Mouse (Mus musculus): ENCODE measurements at regions not wholly inside any gene's neighbourhood (a gene's known extent, or its start where the extent isn't known, plus 50 kb on each side); places are given as distances from the start of the nearest gene placed in this dataset.

DNA sequence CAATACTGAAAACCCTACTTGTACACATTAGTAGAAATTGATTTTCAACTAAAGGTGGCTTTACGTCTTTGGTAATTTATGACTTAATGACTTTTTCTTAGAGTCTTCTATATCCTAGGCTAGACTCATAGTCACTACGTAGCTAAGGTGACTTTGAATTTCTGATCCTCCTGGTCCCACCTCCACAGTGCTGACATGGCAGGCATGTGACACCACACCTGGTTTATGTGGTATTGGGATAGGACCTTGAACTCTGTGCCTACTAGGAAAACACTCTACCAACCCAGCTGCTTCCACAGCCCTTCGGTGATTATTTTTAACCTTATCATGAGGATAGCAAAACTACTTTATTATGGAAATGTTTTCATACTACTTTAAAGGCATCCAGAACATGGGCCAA, 51.5 kb upstream of the D7Ertd443e start:
- Histone ChIP-seq H3K4me2 (ENCODE audit: low read length) (no peak overlapping the region), H3K27ac (replicated peaks in 1 of 2; ENCODE audit: control insufficient read depth in 1 of 2, insufficient read depth in 1 of 2, low read depth in 2 of 2, low read length in 2 of 2) (no peak overlapping the region), H3K9ac (ENCODE audit: low read length) (no peak overlapping the region), H3K36me3 (ENCODE audit: control insufficient read depth, insufficient read depth, low read length) (no peaks in the 10 kb centered on the region), H3K9me3 (ENCODE audit: control insufficient read depth, low read length) (no peaks in the 10 kb centered on the region), H3K27me3 (ENCODE audit: control insufficient read depth, insufficient read depth, low read length) (no peaks in the 10 kb centered on the region), H3K4me1 (ENCODE audit: control insufficient read depth in 2 of 2, insufficient read depth in 2 of 2, low read length in 2 of 2) (0 out of 4 replicates have a peak, but pooled peaks cover 0 to 3% of the 10 kb centered on the region in 2 experiments), H3K4me3 (ENCODE audit: control insufficient read depth in 1 of 2, insufficient read depth in 1 of 2, low read depth in 1 of 2, low read length in 2 of 2) (no peak overlapping the region)
- no peak for ATAC-seq (ENCODE audit: insufficient number of reproducible peaks, insufficient read depth, low FRiP score, low read depth)
- WGBS, result 93% methylated on average over 3 of the region's 3 CpGs

DNA sequence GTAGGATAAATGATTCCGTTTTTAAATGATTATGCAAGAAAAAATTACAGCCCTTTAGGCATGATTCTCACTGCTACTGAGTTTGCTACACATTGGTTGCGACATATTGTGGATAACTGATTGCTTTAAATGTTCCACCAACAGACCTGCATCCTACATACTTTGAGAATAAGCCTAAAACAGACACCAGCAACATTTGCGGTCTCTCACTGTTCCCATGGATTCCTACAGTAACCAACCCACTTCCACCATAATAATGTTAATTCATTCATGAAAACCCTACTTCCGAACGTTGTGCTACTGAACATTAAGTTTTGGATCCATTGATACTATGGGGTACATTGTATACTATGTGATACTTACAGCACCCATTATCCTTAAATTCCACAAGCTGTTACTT, 53.8 kb upstream of the D7Ertd443e start:
- WGBS, result 87% methylated on average over 5 of the region's 5 CpGs
- Histone ChIP-seq H3K36me3 (ENCODE audit: control insufficient read depth, insufficient read depth, low read length) (no peaks in the 10 kb centered on the region), H3K27ac (replicated peaks in 1 of 2; ENCODE audit: control insufficient read depth in 1 of 2, insufficient read depth in 1 of 2, low read depth in 2 of 2, low read length in 2 of 2) (no peak overlapping the region), H3K9me3 (ENCODE audit: control insufficient read depth, low read length) (no peaks in the 10 kb centered on the region), H3K4me3 (ENCODE audit: control insufficient read depth in 1 of 2, insufficient read depth in 1 of 2, low read depth in 1 of 2, low read length in 2 of 2) (no peak overlapping the region), H3K9ac (ENCODE audit: low read length) (no peak overlapping the region), H3K4me1 (ENCODE audit: control insufficient read depth in 2 of 2, insufficient read depth in 2 of 2, low read length in 2 of 2) (no peaks in the 10 kb centered on the region), H3K4me2 (ENCODE audit: low read length) (no peak overlapping the region), H3K27me3 (ENCODE audit: control insufficient read depth, insufficient read depth, low read length) (no peaks in the 10 kb centered on the region)
- ATAC-seq (ENCODE audit: insufficient number of reproducible peaks, insufficient read depth, low FRiP score, low read depth), result no peak

GRCm38 (mm10) chr7:134445008-134445806, 59.7 kb upstream of the D7Ertd443e start:
- Histone ChIP-seq H3K4me2 (ENCODE audit: low read length) (no peak overlapping the region), H3K4me1 (ENCODE audit: control insufficient read depth in 2 of 2, insufficient read depth in 2 of 2, low read length in 2 of 2) (no peaks in the 10 kb centered on the region), H3K36me3 (ENCODE audit: control insufficient read depth, insufficient read depth, low read length) (no peaks in the 10 kb centered on the region), H3K27me3 (ENCODE audit: control insufficient read depth, insufficient read depth, low read length) (no peaks in the 10 kb centered on the region), H3K9me3 (ENCODE audit: control insufficient read depth, low read length) (no peaks in the 10 kb centered on the region), H3K27ac (replicated peaks in 1 of 2; ENCODE audit: control insufficient read depth in 1 of 2, insufficient read depth in 1 of 2, low read depth in 2 of 2, low read length in 2 of 2) (no peak overlapping the region), H3K4me3 (ENCODE audit: control insufficient read depth in 1 of 2, insufficient read depth in 1 of 2, low read depth in 1 of 2, low read length in 2 of 2) (no peak overlapping the region), H3K9ac (ENCODE audit: low read length) (no peak overlapping the region)
- no peak for ATAC-seq (ENCODE audit: insufficient number of reproducible peaks, insufficient read depth, low FRiP score, low read depth)
- WGBS, result 53% methylated on average over 8 of the region's 8 CpGs

GRCm38 (mm10) chr7:134447648-134448202, 62.3 kb upstream of the D7Ertd443e start:
- H3K27ac ChIP-seq (replicated peaks in 1 of 2; ENCODE audit: control insufficient read depth in 1 of 2, insufficient read depth in 1 of 2, low read depth in 2 of 2, low read length in 2 of 2), result no peak overlapping the region
- H3K9ac ChIP-seq (ENCODE audit: low read length), result no peak overlapping the region
- no peaks in the 10 kb centered on the region for H3K27me3 ChIP-seq (ENCODE audit: control insufficient read depth, insufficient read depth, low read length)
- H3K4me3 ChIP-seq (ENCODE audit: control insufficient read depth in 1 of 2, insufficient read depth in 1 of 2, low read depth in 1 of 2, low read length in 2 of 2), result no peak overlapping the region
- no peak overlapping the region for H3K4me2 ChIP-seq (ENCODE audit: low read length)
- ATAC-seq (ENCODE audit: insufficient number of reproducible peaks, insufficient read depth, low FRiP score, low read depth), result no peak
- no peaks in the 10 kb centered on the region for H3K4me1 ChIP-seq (ENCODE audit: control insufficient read depth in 2 of 2, insufficient read depth in 2 of 2, low read length in 2 of 2)
- H3K9me3 ChIP-seq (ENCODE audit: control insufficient read depth, low read length), result no peaks in the 10 kb centered on the region
- no peaks in the 10 kb centered on the region for H3K36me3 ChIP-seq (ENCODE audit: control insufficient read depth, insufficient read depth, low read length)

- H3K27me3 ChIP-seq (ENCODE audit: control insufficient read depth, insufficient read depth, low read length), result no peaks in the 10 kb centered on the region
- 90% methylated on average over 2 of the region's 2 CpGs for WGBS
- no peak overlapping the region for H3K27ac ChIP-seq (replicated peaks in 1 of 2; ENCODE audit: control insufficient read depth in 1 of 2, insufficient read depth in 1 of 2, low read depth in 2 of 2, low read length in 2 of 2)
- H3K4me2 ChIP-seq (ENCODE audit: low read length), result no peak overlapping the region
- no peaks in the 10 kb centered on the region for H3K36me3 ChIP-seq (ENCODE audit: control insufficient read depth, insufficient read depth, low read length)
- no peak overlapping the region for H3K4me3 ChIP-seq (ENCODE audit: control insufficient read depth in 1 of 2, insufficient read depth in 1 of 2, low read depth in 1 of 2, low read length in 2 of 2)
- H3K4me1 ChIP-seq (ENCODE audit: control insufficient read depth in 2 of 2, insufficient read depth in 2 of 2, low read length in 2 of 2), result no peaks in the 10 kb centered on the region
- H3K9me3 ChIP-seq (ENCODE audit: control insufficient read depth, low read length), result peaks cover 5% of the 10 kb centered on the region
- no peak for ATAC-seq (ENCODE audit: insufficient number of reproducible peaks, insufficient read depth, low FRiP score, low read depth)
- H3K9ac ChIP-seq (ENCODE audit: low read length), result no peak overlapping the region
Measured at GRCm38 (mm10) chr7:134448831-134449230, 63.4 kb upstream of the D7Ertd443e start.

DNA sequence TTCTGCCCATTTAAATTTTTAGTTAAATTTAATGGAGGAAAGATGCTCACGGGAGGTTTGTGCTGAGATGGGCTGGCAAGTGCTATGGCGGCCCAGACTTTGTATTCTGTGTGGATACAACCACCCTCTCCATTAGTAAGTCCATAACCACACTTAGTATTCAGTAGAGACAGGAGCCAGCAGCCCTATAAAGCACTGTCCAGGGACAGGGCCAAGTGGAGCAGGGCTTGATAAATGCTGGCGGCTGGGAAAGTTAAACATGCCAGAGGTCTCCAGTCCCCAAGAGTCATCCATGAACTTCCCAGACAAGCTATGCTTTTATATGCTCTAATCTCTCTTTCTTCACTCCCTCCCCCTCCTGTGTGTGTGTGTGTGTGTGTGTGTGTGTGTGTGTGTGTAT, 77.2 kb upstream of the D7Ertd443e start:
- Histone ChIP-seq H3K4me2 (ENCODE audit: low read length) (no peak overlapping the region), H3K36me3 (ENCODE audit: control insufficient read depth, insufficient read depth, low read length) (no peaks in the 10 kb centered on the region), H3K4me3 (ENCODE audit: control insufficient read depth in 1 of 2, insufficient read depth in 1 of 2, low read depth in 1 of 2, low read length in 2 of 2) (no peak overlapping the region), H3K9ac (ENCODE audit: low read length) (no peak overlapping the region), H3K9me3 (ENCODE audit: control insufficient read depth, low read length) (no peaks in the 10 kb centered on the region), H3K4me1 (ENCODE audit: control insufficient read depth in 2 of 2, insufficient read depth in 2 of 2, low read length in 2 of 2) (no peaks in the 10 kb centered on the region), H3K27me3 (ENCODE audit: control insufficient read depth, insufficient read depth, low read length) (no peaks in the 10 kb centered on the region), H3K27ac (replicated peaks in 1 of 2; ENCODE audit: control insufficient read depth in 1 of 2, insufficient read depth in 1 of 2, low read depth in 2 of 2, low read length in 2 of 2) (no peak overlapping the region)
- 74% methylated on average over 3 of the region's 3 CpGs for WGBS
- no peak; the same call in 1 of the 2 replicates for ATAC-seq (ENCODE audit: insufficient number of reproducible peaks, insufficient read depth, low FRiP score, low read depth)

DNA sequence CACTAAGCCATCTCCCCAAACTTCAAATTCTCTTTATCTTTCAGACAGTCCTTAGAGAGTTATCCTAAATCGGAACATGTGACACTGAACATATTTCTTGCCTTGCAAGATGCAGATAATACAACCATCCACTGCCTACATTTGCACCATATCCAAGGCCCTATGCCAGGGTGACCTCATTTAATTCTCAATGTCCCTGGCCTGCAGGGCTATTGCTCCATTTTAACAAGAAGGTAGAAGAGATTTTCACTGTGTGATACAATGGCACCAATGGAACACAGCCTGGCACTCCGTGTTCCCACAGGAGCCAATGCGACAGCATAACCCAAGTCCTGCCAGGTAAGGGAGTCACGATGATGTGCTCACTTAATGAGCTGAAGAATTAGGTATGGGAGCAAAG, 77.9 kb upstream of the D7Ertd443e start:
- Histone ChIP-seq H3K4me3 (ENCODE audit: control insufficient read depth in 1 of 2, insufficient read depth in 1 of 2, low read depth in 1 of 2, low read length in 2 of 2) (no peak overlapping the region), H3K4me2 (ENCODE audit: low read length) (no peak overlapping the region), H3K27me3 (ENCODE audit: control insufficient read depth, insufficient read depth, low read length) (no peaks in the 10 kb centered on the region), H3K4me1 (ENCODE audit: control insufficient read depth in 2 of 2, insufficient read depth in 2 of 2, low read length in 2 of 2) (no peaks in the 10 kb centered on the region), H3K9ac (ENCODE audit: low read length) (no peak overlapping the region), H3K9me3 (ENCODE audit: control insufficient read depth, low read length) (no peaks in the 10 kb centered on the region), H3K36me3 (ENCODE audit: control insufficient read depth, insufficient read depth, low read length) (no peaks in the 10 kb centered on the region), H3K27ac (replicated peaks in 1 of 2; ENCODE audit: control insufficient read depth in 1 of 2, insufficient read depth in 1 of 2, low read depth in 2 of 2, low read length in 2 of 2) (no peak overlapping the region)
- no peak for ATAC-seq (ENCODE audit: insufficient number of reproducible peaks, insufficient read depth, low FRiP score, low read depth)
- 93% methylated on average over 4 of the region's 4 CpGs for WGBS

DNA sequence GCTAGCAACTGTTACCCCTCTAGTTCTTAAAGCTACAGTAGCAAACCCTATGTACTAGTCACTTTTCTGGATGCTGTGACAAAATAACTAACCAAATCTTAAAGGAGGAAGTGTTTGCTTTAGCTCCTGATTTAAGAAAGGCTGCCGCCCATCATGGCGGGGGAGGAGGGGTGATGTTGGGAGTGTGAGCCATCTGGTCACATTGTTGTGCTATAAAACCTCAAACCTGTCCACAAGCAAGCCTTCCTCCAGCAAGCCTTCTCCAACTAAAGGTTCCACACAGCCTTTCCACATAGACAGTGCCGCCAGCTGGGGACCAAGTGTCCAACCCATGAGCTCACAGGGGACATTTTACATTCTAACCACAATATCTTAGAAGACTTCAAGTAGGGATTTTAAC, 81.8 kb upstream of the D7Ertd443e start:
- Histone ChIP-seq H3K4me3 (ENCODE audit: control insufficient read depth in 1 of 2, insufficient read depth in 1 of 2, low read depth in 1 of 2, low read length in 2 of 2) (no peak overlapping the region), H3K9me3 (ENCODE audit: control insufficient read depth, low read length) (no peaks in the 10 kb centered on the region), H3K27ac (replicated peaks in 1 of 2; ENCODE audit: control insufficient read depth in 1 of 2, insufficient read depth in 1 of 2, low read depth in 2 of 2, low read length in 2 of 2) (no peak overlapping the region), H3K4me2 (ENCODE audit: low read length) (no peak overlapping the region), H3K36me3 (ENCODE audit: control insufficient read depth, insufficient read depth, low read length) (no peaks in the 10 kb centered on the region), H3K9ac (ENCODE audit: low read length) (no peak overlapping the region), H3K4me1 (ENCODE audit: control insufficient read depth in 2 of 2, insufficient read depth in 2 of 2, low read length in 2 of 2) (no peaks in the 10 kb centered on the region), H3K27me3 (ENCODE audit: control insufficient read depth, insufficient read depth, low read length) (no peaks in the 10 kb centered on the region)
- 79% methylated on average over 3 of the region's 3 CpGs for WGBS
- ATAC-seq (ENCODE audit: insufficient number of reproducible peaks, insufficient read depth, low FRiP score, low read depth), result no peak

Data from heart, embryonic 14.5 days (tissue).